Mouse (Mus musculus) spleen, adult 2 months (tissue): ENCODE results near the gene Fgfr2. TPM values are rescaled to one million over a fixed set of nuclear protein-coding genes. Genes with fewer than 3 reads are reported as not detected.
A peak's percentile ranks its signal among the peaks of the same experiment; 100 is the strongest.

Source experiments
- DNase-seq, 2 experiments: peaks; one replicate each; pipeline versions ENCODE4 v3.0.0 to v3.0.0-alpha.2; 2012 to 2021; ENCODE audit warnings: low spot score in 2 of 2, low read depth in 1 of 2
- H3K27ac ChIP-seq: fragments of 200-500 bp; 2 replicates; pipeline ENCODE4 v1.5.1; 2012; ENCODE audit warnings: low read length, inconsistent platforms; ENCODE audit not compliant: insufficient read depth
- H3K27me3 ChIP-seq: fragments of 200-500 bp; 2 replicates; pipeline ENCODE4 v1.6.1; 2012; ENCODE audit warnings: mild to moderate bottlenecking, moderate library complexity, low read length, inconsistent platforms; ENCODE audit not compliant: control insufficient read depth, insufficient read depth
- H3K36me3 ChIP-seq: fragments of 200-500 bp; 2 replicates; pipeline ENCODE4 v1.6.1; 2012; ENCODE audit warnings: mild to moderate bottlenecking, low read length, inconsistent platforms; ENCODE audit not compliant: control insufficient read depth, insufficient read depth
- H3K4me1 ChIP-seq: fragments of 200-500 bp; 2 replicates; pipeline ENCODE4 v1.6.1; 2011; ENCODE audit warnings: inconsistent platforms; ENCODE audit not compliant: control insufficient read depth, insufficient read depth, insufficient read length
- H3K4me3 ChIP-seq: fragments of 200-500 bp; 2 replicates; pipeline ENCODE4 v1.5.1; 2011; ENCODE audit warnings: mild to moderate bottlenecking, inconsistent platforms; ENCODE audit not compliant: insufficient read depth, insufficient read length; ENCODE audit errors: extremely low read depth
- CTCF ChIP-seq: fragments of 200-500 bp; IDR thresholded peaks from 2 replicates; pipeline ENCODE4 v1.5.1; 2011; ENCODE audit warnings: mild to moderate bottlenecking, inconsistent platforms; ENCODE audit not compliant: insufficient read depth, insufficient read length, insufficient replicate concordance; ENCODE audit errors: extremely low read depth
- POLR2A ChIP-seq: fragments of 200-500 bp; IDR thresholded peaks from 2 replicates; pipeline ENCODE4 v1.6.1; 2011; ENCODE audit warnings: low read depth, low read length, inconsistent platforms
- WGBS: fragments of 180-500 bp; shearing (Covaris S2); methylation state at CpG from one replicate; pipeline ENCODE4 v1.1.7; 2018; 5-methylcytosine and 5-hydroxymethylcytosine counted together
- polyA plus RNA-seq: library from polyadenylated mRNA; depleted of rRNA; stranded (reverse); fragments of >200 nt; gene quantifications from 2 replicates; pipeline ENCODE4 v1.2.3, GENCODE M21; 2012

Gene Fgfr2
- polyA plus RNA-seq, 1 experiment, result 1.6 TPM

DNA sequence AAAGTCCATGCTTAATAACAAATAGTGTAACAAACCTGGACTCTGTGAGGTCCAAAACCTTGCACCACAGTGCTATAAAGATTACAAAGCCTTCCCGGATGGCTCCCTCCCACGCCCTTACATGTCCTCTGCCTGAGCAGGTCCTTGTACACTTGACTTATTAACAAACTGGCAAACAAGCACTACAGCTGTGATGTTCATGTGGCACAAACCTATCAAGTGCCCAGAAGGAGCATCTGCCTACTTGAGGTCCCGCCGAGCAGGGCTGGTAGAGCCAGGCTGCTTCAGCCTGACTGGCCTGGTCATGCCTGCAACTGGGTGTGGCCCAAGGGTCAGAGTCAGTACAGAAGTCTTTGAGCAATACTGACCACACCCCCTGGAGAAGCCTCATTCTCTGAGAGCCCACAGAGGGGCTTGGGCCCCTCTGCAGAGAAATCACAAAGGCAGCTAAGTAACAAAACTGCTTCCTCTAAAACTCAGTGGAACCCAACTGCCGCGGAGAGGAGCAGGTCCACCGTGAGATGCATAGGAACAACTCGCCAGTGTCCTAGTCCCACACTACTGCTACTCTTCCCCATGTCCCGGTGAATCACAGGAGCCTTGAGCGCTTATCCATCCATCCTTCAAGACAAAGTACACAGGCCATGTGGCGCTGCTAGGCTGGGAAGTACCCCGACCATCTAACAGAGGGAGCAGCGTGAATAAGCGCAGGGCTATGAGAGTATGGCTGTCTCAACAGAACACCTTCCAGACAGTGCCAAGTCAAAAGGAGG, 332.5 kb downstream of the Fgfr2 start:
- H3K4me1 ChIP-seq, result peaks cover 32% of the 10 kb centered on the region; the same call in 1 of the 2 replicates
- H3K27me3 ChIP-seq, result no peaks in the 10 kb centered on the region
- no peak for TF ChIP-seq CTCF
- no peak for TF ChIP-seq POLR2A
- no peaks in the 10 kb centered on the region for H3K36me3 ChIP-seq
- H3K4me3 ChIP-seq, result no peak overlapping the region
- H3K27ac ChIP-seq, result no peak overlapping the region
- no peak for DNase-seq
- 90% methylated on average over 14 of the region's 14 CpGs for WGBS

DNA sequence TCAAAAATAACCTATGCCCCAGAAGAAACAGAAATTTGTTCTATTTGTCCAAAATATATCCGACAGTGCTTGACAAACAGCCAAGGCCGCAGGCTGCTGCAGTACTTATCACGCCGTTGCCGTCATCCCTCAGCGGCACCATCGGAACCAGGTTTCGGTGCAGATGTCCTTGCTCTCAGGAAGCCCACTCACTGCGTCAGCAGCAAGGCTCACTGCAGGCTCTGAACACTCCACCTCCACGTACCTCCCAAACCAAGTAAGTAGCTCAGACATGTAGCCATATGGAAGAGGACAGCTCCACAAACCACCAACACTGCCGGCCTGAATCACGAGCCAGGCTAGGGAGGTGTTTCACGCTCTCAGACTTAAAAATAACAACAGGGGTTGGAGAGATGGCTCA, 334.3 kb downstream of the Fgfr2 start:
- no peak overlapping the region for H3K4me3 ChIP-seq
- H3K27ac ChIP-seq, result no peak overlapping the region
- H3K36me3 ChIP-seq, result no peaks in the 10 kb centered on the region
- WGBS, result 96% methylated on average over 13 of the region's 13 CpGs
- no peaks in the 10 kb centered on the region for H3K27me3 ChIP-seq
- DNase-seq, result no peak
- TF ChIP-seq CTCF (no peak), POLR2A (no peak)
- peaks cover 27% of the 10 kb centered on the region; the same call in 1 of the 2 replicates for H3K4me1 ChIP-seq

GRCm38 (mm10) chr7:132787496-132788190, 335.5 kb downstream of the Fgfr2 start:
- Histone ChIP-seq H3K27ac (peak overlapping the region; percentile 26; the same call in 1 of the 2 replicates), H3K36me3 (no peaks in the 10 kb centered on the region), H3K4me1 (peaks cover 24% of the 10 kb centered on the region; the same call in 1 of the 2 replicates), H3K27me3 (no peaks in the 10 kb centered on the region), H3K4me3 (no peak overlapping the region)
- DNase-seq, result no peak
- WGBS, result 36% methylated on average over 4 of the region's 4 CpGs
- TF ChIP-seq POLR2A (no peak), CTCF (no peak)

DNA sequence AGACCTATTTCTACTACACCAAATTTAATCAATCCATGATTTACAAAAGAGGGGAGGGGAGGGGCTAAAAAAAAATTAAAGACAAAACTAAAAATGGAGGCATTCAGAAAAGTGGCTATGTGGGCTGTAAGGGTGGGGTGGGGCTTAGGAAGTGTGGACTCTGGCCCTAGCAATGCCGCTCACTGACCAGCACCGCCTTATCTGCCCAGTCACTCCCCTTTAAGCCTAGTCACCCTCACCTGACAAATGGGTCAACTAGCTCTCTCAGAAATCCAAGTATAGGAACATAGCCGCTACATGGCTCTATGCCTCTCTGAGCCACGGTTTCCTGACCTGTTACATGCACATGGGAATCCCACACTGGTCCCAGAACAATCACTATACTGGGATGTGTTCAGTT, 336.1 kb downstream of the Fgfr2 start:
- no peak for DNase-seq

DNA sequence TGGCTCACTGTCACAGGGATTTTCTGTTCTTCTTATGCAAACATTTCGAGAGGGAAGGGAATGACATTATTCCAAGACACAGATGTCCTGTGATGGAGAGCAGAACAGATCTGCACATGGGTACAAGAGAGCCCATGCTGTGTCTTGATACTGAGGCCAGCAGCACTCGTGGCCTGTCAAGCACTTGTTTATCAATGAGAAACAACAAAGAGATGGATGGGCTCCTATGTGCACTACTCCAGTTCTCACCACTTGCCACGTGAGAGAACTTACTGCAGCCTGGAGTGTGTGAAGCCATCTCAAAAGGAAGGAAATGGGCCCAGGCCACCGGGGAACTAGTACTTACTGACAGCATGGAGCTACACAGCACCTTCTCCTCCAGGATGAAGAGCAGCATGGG, 336.6 kb downstream of the Fgfr2 start:
- Histone ChIP-seq H3K27me3 (no peaks in the 10 kb centered on the region), H3K4me1 (peaks cover 23% of the 10 kb centered on the region; the same call in 1 of the 2 replicates), H3K36me3 (no peaks in the 10 kb centered on the region), H3K4me3 (no peak overlapping the region), H3K27ac (no peak overlapping the region)
- TF ChIP-seq CTCF (no peak), POLR2A (no peak)
- DNase-seq, result no peak
- WGBS, result 45% methylated on average over 4 of the region's 4 CpGs

More for the DNA sequence above, 336.1 kb downstream of the Fgfr2 start:
- H3K27ac ChIP-seq, result no peak overlapping the region
- H3K36me3 ChIP-seq, result no peaks in the 10 kb centered on the region
- H3K4me1 ChIP-seq, result peaks cover 23% of the 10 kb centered on the region; the same call in 1 of the 2 replicates
- 91% methylated on average over 4 of the region's 4 CpGs for WGBS
- no peak for TF ChIP-seq CTCF
- TF ChIP-seq POLR2A, result no peak
- H3K27me3 ChIP-seq, result no peaks in the 10 kb centered on the region
- H3K4me3 ChIP-seq, result no peak overlapping the region

- TF ChIP-seq POLR2A (no peak), CTCF (no peak)
- Histone ChIP-seq H3K4me3 (no peak overlapping the region), H3K36me3 (no peaks in the 10 kb centered on the region), H3K27me3 (no peaks in the 10 kb centered on the region), H3K4me1 (peaks cover 23% of the 10 kb centered on the region; the same call in 1 of the 2 replicates), H3K27ac (no peak overlapping the region)
- WGBS, result 47% methylated on average over 7 of the region's 7 CpGs
- DNase-seq, result no peak
These were observed 337.1 kb downstream of the Fgfr2 start for GRCm38 (mm10) chr7:132786011-132786410.
